Mouse (Mus musculus): Measurements from ENCODE around the gene Opcml.

The Opcml gene

GRCm38 (mm10) chr9:28444972-28445371 lies 654.4 kb downstream of the Opcml start:
- DNase-seq = no peak

- DNase-seq = no peak
Measured at GRCm38 (mm10) chr9:28445863-28446262, 655.3 kb downstream of the Opcml start.

- no peak for DNase-seq
Measured at GRCm38 (mm10) chr9:28446278-28447064, 655.9 kb downstream of the Opcml start.

GRCm38 (mm10) chr9:28452509-28452908 lies 661.9 kb downstream of the Opcml start:
- DNase-seq = no peak

GRCm38 (mm10) chr9:28453062-28453461 lies 662.5 kb downstream of the Opcml start:
- no peak for DNase-seq

- DNase-seq = no peak
Measured at GRCm38 (mm10) chr9:28457982-28458770, 667.6 kb downstream of the Opcml start.

- DNase-seq = no peak
Measured at GRCm38 (mm10) chr9:28463622-28464021, 673.0 kb downstream of the Opcml start.

- DNase-seq = no peak
Measured at GRCm38 (mm10) chr9:28469419-28469818, 678.8 kb downstream of the Opcml start.

GRCm38 (mm10) chr9:28471501-28471900 lies 680.9 kb downstream of the Opcml start:
- DNase-seq = peak; percentile 2 to 13

- DNase-seq = no peak
Measured at GRCm38 (mm10) chr9:28474586-28474985, 684.0 kb downstream of the Opcml start.

GRCm38 (mm10) chr9:28481261-28481660 lies 690.7 kb downstream of the Opcml start:
- no peak for DNase-seq

GRCm38 (mm10) chr9:28488499-28488898 lies 697.9 kb downstream of the Opcml start:
- no peak for DNase-seq

GRCm38 (mm10) chr9:28489828-28490227 lies 699.3 kb downstream of the Opcml start:
- no peak for DNase-seq

GRCm38 (mm10) chr9:28490410-28490809 lies 699.8 kb downstream of the Opcml start:
- DNase-seq = no peak

- no peak for DNase-seq
Measured at GRCm38 (mm10) chr9:28499841-28500794, 709.5 kb downstream of the Opcml start.

- DNase-seq = no peak
Measured at GRCm38 (mm10) chr9:28513905-28514304, 723.3 kb downstream of the Opcml start.

GRCm38 (mm10) chr9:28533191-28533590 lies 742.6 kb downstream of the Opcml start:
- no peak for DNase-seq

- DNase-seq = no peak
Measured at GRCm38 (mm10) chr9:28535006-28535405, 744.4 kb downstream of the Opcml start.

GRCm38 (mm10) chr9:28536637-28537036 lies 746.1 kb downstream of the Opcml start:
- DNase-seq = peak in 1 of 2 experiments; percentile 2

- no peak for DNase-seq
Measured at GRCm38 (mm10) chr9:28548189-28548588, 757.6 kb downstream of the Opcml start.

GRCm38 (mm10) chr9:28552387-28553182 lies 762.0 kb downstream of the Opcml start:
- no peak for DNase-seq

- no peak for DNase-seq
Measured at GRCm38 (mm10) chr9:28558628-28559027, 768.1 kb downstream of the Opcml start.
